Mouse (Mus musculus) limb, embryonic 11.5 days (tissue): ENCODE results near the gene Nfkb1. TPM values are rescaled to one million over a fixed set of nuclear protein-coding genes. Genes with fewer than 3 reads are reported as not detected.

Experiments used
- ATAC-seq: fragments of 200-750 bp; cut with Nextera tagmentation; 2 replicates; pipeline ENCODE4 v1.8.0; 2017; ENCODE audit warnings: low read depth; ENCODE audit not compliant: insufficient number of reproducible peaks, low FRiP score, low TSS enrichment
- DNase-seq: peaks from one replicate; pipeline ENCODE4 v3.0.0-alpha.2; 2015; ENCODE audit warnings: low spot score
- H3K27ac ChIP-seq: fragments of 300-500 bp; sonication (generic); replicated peaks from 2 replicates; pipeline ENCODE4 v1.5.1; 2014; ENCODE audit warnings: low read depth, mild to moderate bottlenecking, low read length
- H3K27me3 ChIP-seq: fragments of 300-500 bp; sonication (generic); 2 replicates; pipeline ENCODE4 v1.6.1; 2014; ENCODE audit warnings: mild to moderate bottlenecking, low read length, mixed read lengths; ENCODE audit not compliant: control insufficient read depth, insufficient read depth
- H3K36me3 ChIP-seq: fragments of 300-500 bp; sonication (generic); 2 replicates; pipeline ENCODE4 v1.6.1; 2014; ENCODE audit warnings: mild to moderate bottlenecking, low read length, moderate library complexity, mixed read lengths; ENCODE audit not compliant: control insufficient read depth, insufficient read depth
- H3K4me1 ChIP-seq: fragments of 300-500 bp; sonication (generic); 2 replicates; pipeline ENCODE4 v1.6.1; 2014; ENCODE audit warnings: low read length, mixed read lengths; ENCODE audit not compliant: control insufficient read depth, insufficient read depth
- H3K4me2 ChIP-seq: fragments of 300-500 bp; sonication (generic); 2 replicates; pipeline ENCODE4 v1.6.1; 2014; ENCODE audit warnings: low read depth, mild to moderate bottlenecking, moderate library complexity; ENCODE audit not compliant: severe bottlenecking
- H3K4me3 ChIP-seq: fragments of 300-500 bp; sonication (generic); 2 replicates; pipeline ENCODE4 v1.5.1; 2014; ENCODE audit warnings: low read depth, low read length
- H3K9ac ChIP-seq: fragments of 300-500 bp; sonication (generic); 2 replicates; pipeline ENCODE4 v1.6.1; 2014; ENCODE audit warnings: mild to moderate bottlenecking, low read length
- H3K9me3 ChIP-seq: fragments of 300-500 bp; sonication (generic); 2 replicates; pipeline ENCODE4 v1.6.1; 2016; ENCODE audit warnings: low read length; ENCODE audit not compliant: control insufficient read depth
- WGBS: fragments of 180-500 bp; shearing (Covaris S2); extraction: QIAGEN DNeasy Blood & Tissue Kit; methylation state at CpG from one replicate; pipeline ENCODE4 v1.1.7; 2014; 5-methylcytosine and 5-hydroxymethylcytosine counted together
- polyA plus RNA-seq: library from polyadenylated mRNA; unstranded; fragments of >200 nt; fragmentation: Nextera tagmentation; extraction: Ambion mirVana; gene quantifications from 2 replicates; pipeline ENCODE4 v1.2.1, GENCODE M21; 2014

Nfkb1 gene
- polyA plus RNA-seq, 1 experiment from 2014 or later = 13.3 TPM

- Histone ChIP-seq H3K27ac (no peak overlapping the region), H3K4me3 (no peak overlapping the region), H3K9me3 (no peaks in the 10 kb centered on the region), H3K4me2 (no peak overlapping the region), H3K36me3 (no peaks in the 10 kb centered on the region; the same call in 1 of the 2 replicates), H3K9ac (no peak overlapping the region), H3K27me3 (no peaks in the 10 kb centered on the region), H3K4me1 (no peaks in the 10 kb centered on the region)
- DNase-seq (no peak), ATAC-seq (no peak)
- 63% methylated on average over 14 of the region's 14 CpGs for WGBS
Observed at GRCm38 (mm10) chr3:135635646-135636434, 55.5 kb downstream of the Nfkb1 start.

GRCm38 (mm10) chr3:135635030-135635429 lies 56.3 kb downstream of the Nfkb1 start:
- no peaks in the 10 kb centered on the region for H3K27me3 ChIP-seq
- 92% methylated on average over 1 of the region's 1 CpGs for WGBS
- no peak overlapping the region for H3K4me2 ChIP-seq
- no peaks in the 10 kb centered on the region for H3K9me3 ChIP-seq
- no peak overlapping the region for H3K4me3 ChIP-seq
- ATAC-seq = no peak
- no peak overlapping the region for H3K9ac ChIP-seq
- H3K4me1 ChIP-seq = no peaks in the 10 kb centered on the region
- no peaks in the 10 kb centered on the region; the same call in 1 of the 2 replicates for H3K36me3 ChIP-seq
- H3K27ac ChIP-seq = no peak overlapping the region
- DNase-seq = no peak

GRCm38 (mm10) chr3:135634275-135634674 lies 57.1 kb downstream of the Nfkb1 start:
- Histone ChIP-seq H3K4me3 (no peak overlapping the region), H3K9ac (no peak overlapping the region), H3K27ac (no peak overlapping the region), H3K36me3 (no peaks in the 10 kb centered on the region), H3K9me3 (no peaks in the 10 kb centered on the region), H3K4me2 (no peak overlapping the region), H3K27me3 (no peaks in the 10 kb centered on the region), H3K4me1 (no peaks in the 10 kb centered on the region)
- DNase-seq (no peak), ATAC-seq (no peak)
- 82% methylated on average over 3 of the region's 3 CpGs for WGBS

- WGBS = 20% methylated on average over 4 of the region's 4 CpGs
- Histone ChIP-seq H3K27ac (no peak overlapping the region), H3K27me3 (no peaks in the 10 kb centered on the region), H3K9ac (no peak overlapping the region), H3K9me3 (no peaks in the 10 kb centered on the region), H3K4me1 (no peaks in the 10 kb centered on the region), H3K4me2 (no peak overlapping the region), H3K36me3 (no peaks in the 10 kb centered on the region), H3K4me3 (no peak overlapping the region)
- ATAC-seq (no peak), DNase-seq (no peak)
Observed at GRCm38 (mm10) chr3:135631856-135632255, 59.5 kb downstream of the Nfkb1 start.

- Histone ChIP-seq H3K36me3 (no peaks in the 10 kb centered on the region), H3K4me3 (no peak overlapping the region), H3K27me3 (no peaks in the 10 kb centered on the region), H3K4me2 (no peak overlapping the region), H3K27ac (no peak overlapping the region), H3K9ac (no peak overlapping the region), H3K9me3 (no peaks in the 10 kb centered on the region), H3K4me1 (no peaks in the 10 kb centered on the region)
- DNase-seq = peak; percentile 34
- ATAC-seq = no peak
- WGBS = 62% methylated on average over 10 of the region's 10 CpGs
Observed at GRCm38 (mm10) chr3:135631096-135631457, 60.3 kb downstream of the Nfkb1 start.

- no peaks in the 10 kb centered on the region for H3K36me3 ChIP-seq
- DNase-seq = no peak
- no peak overlapping the region for H3K4me3 ChIP-seq
- no peak overlapping the region for H3K4me2 ChIP-seq
- no peaks in the 10 kb centered on the region for H3K27me3 ChIP-seq
- H3K9ac ChIP-seq = no peak overlapping the region
- no peaks in the 10 kb centered on the region for H3K4me1 ChIP-seq
- ATAC-seq = no peak
- 79% methylated on average over 21 of the region's 21 CpGs for WGBS
- H3K9me3 ChIP-seq = no peaks in the 10 kb centered on the region
- H3K27ac ChIP-seq = no peak overlapping the region
Observed at GRCm38 (mm10) chr3:135630430-135631095, 60.8 kb downstream of the Nfkb1 start.

GRCm38 (mm10) chr3:135629830-135630355 lies 61.5 kb downstream of the Nfkb1 start:
- no peak overlapping the region for H3K27ac ChIP-seq
- H3K4me1 ChIP-seq = no peaks in the 10 kb centered on the region
- no peaks in the 10 kb centered on the region for H3K27me3 ChIP-seq
- no peak for ATAC-seq
- H3K9ac ChIP-seq = no peak overlapping the region
- no peaks in the 10 kb centered on the region for H3K36me3 ChIP-seq
- DNase-seq = no peak
- no peak overlapping the region for H3K4me2 ChIP-seq
- WGBS = 86% methylated on average over 4 of the region's 4 CpGs
- no peak overlapping the region for H3K4me3 ChIP-seq
- no peaks in the 10 kb centered on the region for H3K9me3 ChIP-seq

GRCm38 (mm10) chr3:135628706-135629169 lies 62.6 kb downstream of the Nfkb1 start:
- H3K9ac ChIP-seq = no peak overlapping the region
- no peaks in the 10 kb centered on the region for H3K9me3 ChIP-seq
- H3K4me2 ChIP-seq = no peak overlapping the region
- WGBS = 84% methylated on average over 9 of the region's 9 CpGs
- H3K4me1 ChIP-seq = no peaks in the 10 kb centered on the region
- ATAC-seq (no peak), DNase-seq (no peak)
- H3K36me3 ChIP-seq = no peaks in the 10 kb centered on the region
- no peak overlapping the region for H3K27ac ChIP-seq
- no peak overlapping the region for H3K4me3 ChIP-seq
- H3K27me3 ChIP-seq = no peaks in the 10 kb centered on the region
